Mouse (Mus musculus) adrenal gland, adult 8-10 months (tissue): ENCODE measurements around the gene Ptprn2. TPM values are rescaled to one million over a fixed set of nuclear protein-coding genes. Genes with fewer than 3 reads are reported as not detected.
A peak's percentile ranks its signal among the peaks of the same experiment; 100 is the strongest.

Source experiments
- DNase-seq: peaks from one replicate; pipeline ENCODE4 v3.0.0; 2022
- total RNA-seq, 4 experiments: library from RNA; stranded (reverse); gene quantifications; 2 replicates each; pipeline ENCODE4 v1.2.4; 2022

Gene Ptprn2
- total RNA-seq, 4 experiments from 2014 or later = 24.1 to 40.1 (median 28.9) TPM

DNA sequence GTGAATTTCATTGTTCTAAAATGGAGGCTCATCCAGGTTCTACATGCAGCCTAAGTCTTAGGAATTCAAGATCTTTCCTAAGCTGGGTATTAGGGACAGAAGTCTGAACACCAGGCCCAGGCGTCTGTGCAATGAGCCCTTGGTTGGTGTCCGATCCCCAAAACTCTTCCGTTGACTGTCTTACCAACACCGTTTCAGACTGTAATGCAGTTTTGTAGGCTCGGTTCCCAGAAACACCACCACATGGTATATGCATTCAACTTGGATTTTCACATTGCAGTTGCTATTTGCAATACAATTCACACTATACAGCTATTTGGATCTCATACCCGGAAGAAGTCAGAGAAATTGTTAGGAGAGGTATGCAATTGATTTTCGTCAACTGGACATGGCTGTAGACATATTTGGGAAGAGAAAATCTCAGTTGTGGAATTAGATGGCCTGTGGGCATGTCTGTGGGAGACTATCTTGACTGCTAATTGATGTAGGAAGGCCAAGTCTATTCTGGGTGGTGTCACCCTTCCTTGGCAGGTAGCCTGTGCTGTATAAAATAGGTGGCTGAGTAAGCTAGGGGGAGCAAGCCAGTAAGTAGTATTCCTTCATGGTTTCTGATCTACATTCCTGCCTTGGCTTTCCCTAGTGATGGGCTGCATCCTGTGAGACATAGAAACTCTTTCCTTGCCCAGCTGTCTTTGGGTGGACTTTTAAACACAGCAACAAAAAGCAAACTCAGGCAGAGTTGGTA, 109.5 kb downstream of the Ptprn2 start:
- DNase-seq = no peak

DNA sequence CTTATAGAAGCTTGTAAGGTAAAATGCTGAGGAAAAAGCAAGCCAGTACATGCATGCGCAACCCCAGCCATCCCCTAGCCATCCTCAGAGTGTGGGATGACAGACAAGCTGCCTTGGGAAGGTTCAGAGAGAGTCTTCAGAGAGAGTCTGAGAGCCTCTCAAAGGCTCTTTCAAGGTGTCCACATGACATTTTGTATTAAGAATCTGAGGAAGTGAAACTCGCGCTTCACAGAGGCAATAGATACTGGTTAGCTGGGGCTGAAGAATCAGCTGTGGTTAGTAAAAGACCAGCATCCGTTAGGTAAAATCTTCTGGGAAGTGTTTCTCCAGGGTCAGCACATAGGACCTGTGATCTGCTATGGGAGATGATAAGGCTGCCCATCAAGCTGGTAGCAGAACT, 110.2 kb downstream of the Ptprn2 start:
- DNase-seq = no peak

DNA sequence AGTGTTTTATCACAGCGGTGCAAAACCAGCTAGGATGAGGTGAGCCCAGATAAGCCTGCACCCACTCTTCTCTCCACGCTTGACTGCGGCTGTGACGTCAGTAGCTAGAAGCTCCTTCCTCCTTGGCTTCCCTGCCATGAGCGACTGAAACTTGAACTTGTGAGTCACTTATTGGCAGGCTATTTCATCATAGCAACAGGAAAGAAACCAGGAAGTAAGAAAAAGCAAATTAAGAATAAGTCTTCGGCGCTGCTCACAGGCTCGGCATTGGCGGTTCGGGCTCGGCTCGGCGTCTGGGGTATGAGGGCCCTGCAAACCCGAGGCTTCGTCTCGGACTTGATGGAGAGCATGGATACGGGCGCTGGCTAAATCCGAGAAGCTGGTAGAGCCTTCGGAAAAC, 111.5 kb downstream of the Ptprn2 start:
- no peak for DNase-seq

DNA sequence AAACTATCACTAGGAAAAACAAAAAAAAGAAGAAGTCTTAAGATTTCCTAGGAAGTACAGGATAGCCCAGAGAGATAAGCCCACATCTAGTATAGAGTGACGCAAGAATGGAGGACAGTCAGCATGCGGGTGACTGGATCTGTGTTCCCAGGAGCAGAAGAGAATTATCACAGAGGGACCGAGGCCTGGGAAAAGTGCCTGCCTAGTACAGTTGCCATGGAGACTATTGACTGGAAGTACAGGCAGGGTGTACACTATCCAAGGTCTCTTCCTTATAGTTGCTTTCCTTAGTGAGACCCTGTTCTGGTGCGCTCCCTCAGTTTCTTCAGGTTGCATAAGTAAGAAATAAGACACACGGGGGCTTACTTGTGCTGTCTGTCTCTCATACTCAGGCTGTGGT, 112.2 kb downstream of the Ptprn2 start:
- no peak for DNase-seq

DNA sequence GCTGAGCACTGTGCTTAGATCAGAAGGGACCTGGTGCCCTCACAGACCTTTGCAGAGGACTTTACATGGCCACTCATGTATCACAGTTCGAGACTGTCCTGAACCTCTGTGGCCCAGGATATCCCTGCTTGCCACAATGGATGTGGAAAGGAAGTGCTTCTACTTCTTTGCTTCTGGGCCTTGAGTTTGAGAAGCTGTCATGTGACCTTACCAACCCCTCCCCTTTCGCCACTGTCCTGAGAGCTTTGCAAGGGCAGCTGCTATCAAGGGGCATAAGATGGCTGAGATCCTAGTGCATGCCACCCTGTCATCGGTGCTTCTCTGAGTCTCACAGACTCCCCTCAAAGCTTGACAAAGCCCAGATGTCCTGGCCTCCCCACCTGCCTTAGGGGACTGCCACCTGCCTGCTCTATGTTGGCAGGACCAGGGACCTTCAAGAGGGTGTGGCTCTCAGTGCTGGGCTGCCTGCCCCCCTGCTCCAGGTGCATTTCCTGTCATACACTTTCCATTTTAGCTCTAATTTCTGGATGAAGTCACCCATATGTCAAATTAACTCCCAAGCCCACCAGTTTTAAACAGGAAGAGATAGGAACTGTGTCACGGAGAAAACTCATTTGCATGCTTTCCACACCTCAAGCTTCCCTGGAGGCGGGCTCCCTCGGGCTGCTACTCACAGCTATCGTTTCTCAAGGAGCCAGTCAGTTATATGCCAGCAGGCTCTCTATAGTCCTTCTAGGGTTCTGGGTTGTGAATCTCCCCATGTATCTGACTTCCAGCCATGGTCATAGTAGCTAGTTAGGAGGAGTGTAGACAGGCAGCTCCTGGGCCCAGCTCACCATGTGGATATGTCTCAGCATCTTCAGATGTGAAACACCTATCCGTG, 112.8 kb downstream of the Ptprn2 start:
- DNase-seq = no peak

DNA sequence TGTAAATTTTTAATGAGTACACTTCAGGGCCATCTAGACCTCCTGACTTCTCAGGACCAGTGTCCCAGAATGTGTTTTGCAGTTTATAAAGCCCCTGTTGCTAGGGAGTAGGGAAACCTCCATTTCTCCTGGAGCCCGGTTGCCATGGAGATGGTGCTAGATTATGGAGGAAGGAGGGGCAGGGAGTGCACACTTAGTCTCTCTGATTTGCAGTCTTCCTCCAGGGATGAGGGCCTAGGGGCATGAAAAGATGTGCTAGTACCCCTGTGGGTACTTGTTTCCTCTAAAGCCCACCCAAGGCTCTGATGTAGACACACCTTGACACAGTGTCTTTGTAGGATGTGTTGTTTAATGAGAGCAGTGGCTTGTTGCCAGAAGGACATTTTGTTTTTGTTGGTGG, 114.0 kb downstream of the Ptprn2 start:
- no peak for DNase-seq

DNA sequence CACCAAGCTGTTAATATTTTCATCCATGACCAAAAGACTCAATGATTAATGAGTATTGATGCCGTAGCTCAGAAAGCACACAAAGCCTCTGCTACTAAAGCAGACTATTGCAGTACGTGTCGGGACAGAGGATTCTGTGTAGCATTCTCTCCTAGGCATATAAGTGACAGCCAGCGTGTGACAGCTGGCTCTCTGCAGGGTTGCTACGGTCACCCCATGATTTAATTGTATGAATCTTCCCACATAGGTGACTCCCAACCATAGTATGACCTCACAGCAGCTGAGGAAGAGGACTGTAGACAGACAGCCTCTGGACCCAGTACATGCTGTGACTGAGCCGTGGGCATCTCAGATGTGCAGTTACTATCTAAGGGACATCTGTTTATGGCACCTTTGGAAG, 114.5 kb downstream of the Ptprn2 start:
- DNase-seq = no peak

DNA sequence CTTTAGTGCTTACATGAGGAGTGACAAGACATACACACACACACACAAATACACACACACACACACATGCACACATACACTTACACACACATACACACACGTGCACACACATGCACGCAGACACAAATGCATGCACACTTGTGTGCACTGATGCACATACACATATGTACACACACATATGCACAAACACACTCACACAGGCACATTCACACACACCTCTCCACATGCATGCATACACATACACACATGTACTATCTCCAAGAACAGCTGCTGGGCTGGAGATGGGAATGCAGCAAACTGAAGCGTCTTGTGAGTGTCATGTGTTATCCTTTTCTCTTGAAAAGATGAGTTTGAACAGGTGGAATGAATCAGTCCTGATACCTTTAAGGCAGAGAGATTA, 115.9 kb downstream of the Ptprn2 start:
- no peak for DNase-seq

DNA sequence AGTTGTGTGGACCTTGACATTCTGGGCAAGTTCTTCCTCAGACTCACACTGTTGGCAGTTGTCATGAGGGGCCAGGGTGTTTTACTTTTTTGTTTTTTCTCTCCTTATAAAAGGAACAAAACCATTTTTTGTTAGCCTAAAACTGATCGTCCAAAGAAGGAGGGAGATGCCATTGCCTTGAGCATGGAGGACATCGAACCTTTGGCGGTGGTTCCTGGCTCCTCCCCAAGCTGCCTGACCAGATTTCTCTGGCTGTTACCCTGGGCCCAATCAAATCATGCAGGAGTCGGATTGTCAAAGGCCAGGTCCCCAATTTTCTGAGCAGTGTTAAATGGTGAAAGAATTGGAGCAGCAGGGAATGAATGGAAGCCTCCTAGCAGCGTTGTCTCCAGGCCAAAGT, 116.4 kb downstream of the Ptprn2 start:
- DNase-seq = no peak

DNA sequence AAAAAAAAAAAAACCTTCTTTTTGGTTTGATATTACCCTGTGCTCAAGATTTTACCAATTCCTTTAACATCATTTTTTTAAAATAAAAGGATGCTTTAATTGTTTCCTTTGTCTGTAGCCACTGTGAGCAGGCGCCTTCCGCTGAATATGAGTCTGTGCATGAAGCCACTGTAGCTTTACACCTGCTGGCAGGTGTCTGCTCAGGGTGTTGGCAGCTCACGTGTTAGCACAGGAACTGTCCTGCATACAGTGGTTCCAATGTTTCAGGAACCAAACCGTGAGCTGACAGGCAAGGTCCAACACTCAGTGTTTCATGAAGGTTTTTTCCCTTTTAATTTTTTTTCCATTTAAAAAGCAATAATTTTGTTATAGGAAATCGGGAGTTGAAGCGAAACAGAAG, 123.1 kb downstream of the Ptprn2 start:
- DNase-seq = no peak

DNA sequence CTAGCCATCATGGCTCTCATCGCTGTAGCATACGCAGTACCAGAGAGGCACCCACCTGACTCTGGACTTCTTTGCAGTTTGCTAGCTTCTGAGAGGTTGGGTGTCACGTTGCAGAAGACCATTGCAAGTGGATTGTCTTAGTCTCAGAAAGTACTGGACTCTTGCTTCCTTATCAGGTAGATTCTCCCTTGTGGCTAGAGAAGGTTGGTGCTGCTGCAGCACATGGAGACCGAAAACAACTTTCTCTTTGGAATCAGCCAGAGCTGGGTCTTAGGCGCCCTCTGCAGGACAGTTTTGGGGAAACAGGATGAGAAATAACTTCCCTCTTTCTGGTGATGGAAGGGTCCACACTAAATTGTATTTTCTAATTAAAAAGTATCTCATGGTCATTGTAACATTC, 134.3 kb downstream of the Ptprn2 start:
- DNase-seq = peak; percentile 18

DNA sequence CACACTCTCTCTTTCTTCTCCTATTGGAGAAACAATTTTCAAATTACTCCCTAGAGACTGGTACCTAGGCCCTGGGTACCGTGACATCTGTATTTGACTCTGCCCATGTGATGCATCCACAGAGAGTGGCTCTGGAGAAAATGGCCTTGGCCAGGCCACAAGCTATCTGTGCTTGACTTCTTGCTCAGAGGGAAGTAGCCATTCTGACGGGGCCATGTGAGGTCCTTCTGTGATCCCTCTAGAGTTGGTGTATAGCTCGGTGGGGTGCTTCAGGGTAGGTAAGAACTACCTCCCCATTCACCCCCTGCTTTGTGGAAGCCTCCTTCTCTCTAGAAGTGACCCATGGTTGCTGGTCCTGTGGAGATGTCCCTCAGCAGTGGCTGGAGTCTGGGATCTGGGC, 134.8 kb downstream of the Ptprn2 start:
- no peak for DNase-seq

DNA sequence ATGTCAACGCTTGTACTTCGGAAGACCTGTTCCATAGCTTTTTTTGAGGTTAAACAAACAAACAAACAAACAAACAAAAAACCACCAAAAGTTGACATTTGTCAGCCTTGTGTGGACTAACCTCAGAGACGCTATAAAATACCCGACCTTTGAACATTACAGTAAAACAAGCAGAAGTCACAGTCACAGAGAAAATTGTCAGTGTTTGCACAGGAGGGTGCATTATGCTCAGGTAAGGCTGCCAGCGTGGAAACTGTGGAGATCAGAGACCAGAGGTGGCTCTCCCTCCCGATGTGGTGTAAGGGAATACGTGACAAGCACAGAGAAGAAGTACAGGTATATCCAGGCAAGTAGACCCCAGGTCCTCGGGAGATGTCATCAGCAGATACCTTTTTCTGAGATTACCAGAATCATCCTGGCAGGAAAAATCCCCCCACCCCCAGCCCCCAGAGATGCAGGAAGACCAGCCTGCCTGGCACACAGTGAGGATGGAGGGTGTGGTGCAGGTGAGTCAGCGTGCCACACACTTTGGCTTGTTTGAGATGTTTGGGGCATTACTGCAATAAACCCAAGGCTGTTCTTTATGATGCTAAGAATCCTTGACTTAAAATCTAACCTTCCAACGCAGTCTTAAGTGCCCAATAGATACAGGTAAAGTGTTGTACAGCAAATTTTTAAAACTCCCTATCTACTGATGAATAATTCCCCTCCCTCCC, 136.0 kb downstream of the Ptprn2 start:
- no peak for DNase-seq

DNA sequence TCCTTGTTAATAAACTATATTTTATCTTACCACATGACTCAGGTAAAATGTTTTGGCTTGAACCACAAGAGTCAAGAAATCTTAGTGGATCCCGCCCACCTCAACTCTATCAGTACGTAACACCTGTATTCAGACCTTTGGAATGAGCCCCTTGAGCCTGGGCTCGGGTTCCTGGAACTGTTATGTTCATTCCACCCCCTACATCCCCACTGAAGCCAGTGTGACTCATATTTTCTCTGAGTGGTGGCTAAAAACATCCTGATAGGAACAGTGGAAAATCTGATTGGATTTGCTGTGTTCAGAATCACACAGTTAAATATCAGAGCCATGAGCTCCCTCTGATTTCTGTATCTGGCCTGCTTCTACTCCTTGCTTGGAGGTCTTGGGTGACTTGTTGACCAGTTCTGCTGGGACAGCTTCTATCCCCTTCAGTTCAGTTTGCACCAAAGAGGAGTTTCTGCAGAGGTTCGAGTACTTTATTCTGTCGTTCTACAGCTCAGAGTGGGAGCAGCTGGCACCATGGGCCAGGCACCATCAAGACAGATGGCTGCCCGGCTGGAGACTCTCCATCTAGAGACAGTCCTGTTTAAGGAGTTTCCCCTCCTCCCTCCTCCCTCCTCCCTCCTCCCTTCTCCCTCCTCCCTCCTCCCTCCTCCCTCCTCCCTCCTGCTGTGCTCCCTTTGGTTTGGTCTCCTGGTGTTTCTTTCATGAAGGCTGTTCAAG, 137.3 kb downstream of the Ptprn2 start:
- no peak for DNase-seq

DNA sequence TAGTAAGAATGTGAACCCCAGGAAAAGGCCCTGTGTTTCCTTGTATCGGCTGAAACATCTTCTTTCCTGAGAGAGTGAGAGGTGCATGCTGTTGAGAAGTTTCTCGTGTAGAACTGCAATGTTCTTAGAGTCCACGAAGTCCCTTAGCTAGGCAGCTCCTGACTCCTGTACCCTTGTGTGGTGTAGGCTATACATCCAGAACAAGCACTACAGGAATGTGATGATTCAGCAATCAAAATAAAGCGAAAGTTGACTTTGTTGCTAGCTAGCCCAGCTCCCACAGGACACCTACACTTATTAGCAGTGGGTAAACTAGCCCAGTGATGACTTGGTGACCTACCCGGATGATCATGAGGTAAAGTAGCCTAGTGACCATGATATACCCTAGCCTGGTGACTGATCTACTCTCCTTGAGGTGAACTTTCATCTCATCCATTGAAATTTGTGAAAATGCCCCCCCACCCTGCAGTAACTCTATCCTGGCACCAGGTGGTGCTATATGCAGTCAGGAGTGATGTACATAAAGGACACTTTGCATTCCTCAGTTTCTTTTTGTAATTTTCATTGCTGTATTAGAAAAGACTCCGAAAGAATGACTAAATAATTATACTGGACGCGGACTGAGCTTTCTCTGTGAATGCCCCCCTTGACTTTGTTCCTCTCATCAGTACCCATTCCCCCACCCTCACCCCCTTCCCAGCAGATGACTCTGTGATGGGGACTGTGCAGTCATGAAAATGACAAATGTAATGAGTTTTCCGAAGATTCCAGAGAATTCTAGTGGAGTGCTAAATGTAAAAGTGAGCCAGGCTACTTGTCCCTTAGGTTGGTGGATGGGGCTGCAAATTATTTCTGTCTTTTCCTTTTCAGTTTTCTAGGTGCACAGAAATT, 140.1 kb downstream of the Ptprn2 start:
- no peak for DNase-seq

DNA sequence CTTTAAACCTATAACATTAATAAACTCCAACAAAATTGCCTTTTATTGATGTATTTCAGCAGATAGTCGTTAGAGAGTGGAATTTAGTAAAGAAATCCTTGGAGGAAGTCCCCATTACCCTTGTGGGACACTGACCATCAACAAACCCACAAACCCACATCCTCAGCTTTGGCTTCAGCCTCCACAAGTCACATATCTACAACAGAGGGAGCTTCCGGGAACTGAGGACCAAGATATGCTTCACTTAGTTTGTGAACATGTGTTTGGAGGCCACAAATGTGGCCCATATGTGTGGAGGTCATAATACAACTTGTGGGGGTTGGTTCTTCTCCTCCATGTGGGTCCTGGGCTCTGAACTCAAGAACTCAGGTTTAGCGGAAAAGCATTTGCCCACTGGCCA, 143.5 kb downstream of the Ptprn2 start:
- no peak for DNase-seq

DNA sequence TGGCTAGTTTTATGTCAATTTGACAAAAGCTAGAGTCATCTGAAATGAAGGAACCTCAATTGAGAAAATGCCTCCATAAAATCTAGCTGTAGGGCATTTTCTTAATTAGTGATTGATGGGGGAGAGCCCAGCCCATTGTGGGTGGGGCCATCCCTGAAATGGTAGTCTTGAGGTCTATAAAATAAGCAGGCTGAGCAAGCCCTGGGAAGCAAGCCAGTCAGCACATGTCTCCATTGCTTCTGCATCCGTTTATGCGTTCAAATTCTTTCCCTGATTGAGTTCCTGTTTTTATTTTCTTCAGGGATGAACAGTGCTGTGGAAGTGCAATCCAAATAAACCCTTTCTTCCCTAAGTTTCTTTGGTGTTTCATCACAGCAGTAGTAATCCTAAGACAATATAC, 152.0 kb downstream of the Ptprn2 start:
- no peak for DNase-seq

DNA sequence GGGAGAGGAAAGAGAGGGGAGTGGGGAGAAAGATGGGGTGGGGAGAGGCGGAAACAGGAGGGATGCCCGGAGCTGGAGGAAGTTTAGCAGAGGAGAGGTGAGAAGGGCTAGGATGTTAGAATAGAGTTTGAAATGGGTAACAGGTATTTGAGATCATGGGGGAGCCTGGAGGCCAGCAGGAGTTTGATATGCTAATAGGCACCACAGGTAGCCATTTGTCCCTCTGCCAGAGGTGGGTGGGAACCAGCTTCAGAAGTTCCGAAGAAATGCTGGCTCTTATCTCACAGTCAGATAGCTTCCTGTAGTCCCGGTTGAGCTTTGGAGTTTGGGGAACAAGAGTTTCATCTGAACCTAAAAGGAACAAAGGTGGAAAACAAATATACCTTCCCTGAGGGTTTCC, 155.4 kb downstream of the Ptprn2 start:
- no peak for DNase-seq

DNA sequence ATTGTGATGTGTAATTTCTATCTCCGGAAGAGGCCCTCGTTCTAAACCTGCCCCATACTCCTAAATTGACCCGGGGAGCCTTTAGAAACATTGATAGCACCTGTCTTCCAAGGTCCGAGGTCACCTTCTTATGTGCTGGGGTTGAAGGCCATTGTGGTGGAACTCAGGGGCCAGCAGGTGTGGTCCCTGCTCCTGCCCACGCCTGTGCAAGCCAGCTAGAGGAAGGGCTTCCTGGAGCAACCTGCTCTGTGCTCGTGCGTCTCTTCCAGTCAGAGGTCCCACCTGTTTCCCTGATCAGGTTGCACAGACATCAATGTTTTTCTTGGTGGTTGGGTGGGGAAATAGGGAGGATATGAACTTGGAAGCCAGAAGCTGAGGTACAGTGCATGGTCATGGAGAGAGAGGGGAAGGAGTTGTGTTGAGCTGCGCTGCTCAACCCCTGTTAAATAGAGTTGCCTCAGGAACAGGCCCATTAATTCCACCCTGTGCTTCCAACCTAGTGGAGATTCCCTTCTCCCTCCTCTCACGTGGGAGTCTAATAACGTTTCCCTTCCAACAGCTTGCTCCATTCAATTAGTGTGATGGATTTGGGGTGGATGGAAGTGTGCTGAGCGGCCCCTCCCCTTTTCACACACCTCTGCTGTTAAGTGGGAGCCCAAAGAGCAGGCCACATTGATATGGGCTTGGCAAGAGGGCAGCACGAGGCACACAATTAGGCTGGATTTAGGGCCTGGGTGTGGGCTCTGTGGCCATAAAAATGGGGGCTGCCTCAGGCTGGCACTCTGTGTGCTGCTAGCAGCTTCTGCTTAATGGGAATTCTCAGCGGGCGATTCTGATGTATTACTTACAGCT, 156.0 kb downstream of the Ptprn2 start:
- no peak for DNase-seq

DNA sequence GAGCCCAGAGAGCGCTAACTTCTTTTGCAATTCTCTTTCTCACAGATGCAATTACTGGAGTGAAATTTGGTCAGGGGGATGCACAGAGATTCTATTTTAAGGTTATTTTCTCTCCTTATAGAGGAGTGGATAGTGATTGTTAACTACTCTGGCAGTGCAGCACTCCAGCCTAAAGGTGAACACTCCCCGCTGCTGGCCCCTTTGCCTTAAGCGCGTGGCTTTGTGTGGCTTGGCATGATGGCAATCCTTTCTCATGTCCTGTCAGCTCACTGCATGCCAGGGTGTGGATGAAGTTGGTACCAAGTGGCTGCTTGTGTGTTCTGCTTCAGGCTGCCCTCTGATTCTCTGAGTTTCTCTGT, 156.7 kb downstream of the Ptprn2 start:
- no peak for DNase-seq

DNA sequence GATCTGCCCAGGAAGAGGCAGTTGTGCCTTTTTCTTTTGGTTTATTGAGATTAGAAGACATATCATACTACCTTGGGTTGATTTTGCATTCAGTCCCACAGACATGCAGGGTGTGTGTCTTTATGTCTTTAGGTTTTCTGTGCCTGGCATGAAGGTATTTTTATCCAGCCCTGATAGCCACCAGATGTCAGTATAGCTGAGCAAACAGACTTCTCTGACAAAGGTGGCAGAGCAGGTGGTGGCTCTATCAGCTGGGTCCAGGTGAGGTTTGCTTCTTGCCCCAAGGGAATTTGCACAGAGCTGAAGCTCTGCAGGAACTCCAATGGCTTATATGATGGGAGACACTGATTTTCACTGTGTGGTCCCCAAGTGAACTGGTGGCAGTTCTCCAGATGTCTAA, 161.3 kb downstream of the Ptprn2 start:
- no peak for DNase-seq
